Mouse (Mus musculus) spleen, postnatal 14 days (tissue): ENCODE measurements around the gene Chek2.
"Not testable (repeated sequence)": the region's sequence is repeated elsewhere in the genome, so short reads cannot be mapped to it uniquely, and the experiment has no call there.

ENCODE experiments used
- DNase-seq, 2 experiments: peaks; one replicate each; pipeline ENCODE4 v3.0.0; 2021 to 2022; ENCODE audit warnings: low spot score in 2 of 2

The Chek2 gene

DNA sequence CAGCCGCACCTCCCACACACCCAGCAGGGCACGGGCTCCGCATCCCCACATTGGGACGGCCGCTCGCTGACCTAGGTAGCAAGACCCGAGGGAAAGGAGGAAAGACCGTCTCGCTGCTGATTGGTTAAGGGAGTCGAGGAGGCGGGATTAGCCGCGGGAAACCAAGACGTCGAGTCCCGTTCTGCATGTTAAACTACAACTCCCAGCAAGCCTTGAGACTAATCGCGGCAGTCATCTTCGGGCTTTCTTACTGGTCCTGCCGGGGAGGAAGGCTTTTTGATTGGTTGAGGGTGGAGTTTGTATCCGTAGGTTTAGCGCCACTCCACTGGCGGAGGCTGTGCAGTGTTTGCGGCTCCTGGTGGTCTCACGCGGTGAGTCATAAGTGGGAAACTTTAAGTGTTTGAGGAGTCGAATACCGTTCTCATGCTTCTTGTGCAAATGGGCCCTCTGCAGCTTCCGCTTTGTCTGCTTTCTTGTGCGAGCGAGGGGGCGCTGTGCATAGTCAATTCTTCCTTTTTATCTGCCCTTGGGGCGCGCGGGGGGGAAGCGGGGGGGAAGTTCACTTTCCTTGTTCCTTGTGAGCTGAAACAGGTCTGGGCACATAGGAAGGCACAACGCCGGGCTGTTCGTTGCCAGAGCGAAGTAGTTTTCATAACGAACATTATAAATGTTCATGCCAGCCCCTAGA, at the start of gene Chek2, which contains the start of gene Hscb:
Gene Chek2, plus strand, starts transcription at position 302 of the 688 bp plus-strand sequence.
Gene Hscb, minus strand, starts transcription at position 100 of the 688 bp plus-strand sequence.
- peak; percentile 94 to 95 for DNase-seq

DNA sequence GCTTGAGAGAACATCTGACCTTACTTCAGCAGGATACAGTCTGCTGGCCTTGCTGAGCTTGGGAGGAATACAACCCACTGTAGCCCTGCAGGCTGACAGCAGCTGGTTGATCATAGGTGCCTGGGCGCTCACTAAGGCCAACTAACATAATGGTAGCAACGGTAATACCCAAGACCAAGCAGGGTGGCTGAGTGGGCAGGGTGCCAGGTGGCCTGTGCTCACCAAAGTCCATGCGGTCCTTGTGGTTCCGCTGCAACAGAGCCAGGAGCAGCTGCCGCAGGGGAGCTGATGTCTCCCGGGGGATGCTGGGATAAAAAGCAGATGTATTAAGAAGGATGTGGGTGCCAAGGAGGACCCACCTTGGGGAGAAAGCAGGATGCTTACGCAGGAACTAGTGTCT, 45.4 kb upstream of the Chek2 start:
- no peak for DNase-seq

DNA sequence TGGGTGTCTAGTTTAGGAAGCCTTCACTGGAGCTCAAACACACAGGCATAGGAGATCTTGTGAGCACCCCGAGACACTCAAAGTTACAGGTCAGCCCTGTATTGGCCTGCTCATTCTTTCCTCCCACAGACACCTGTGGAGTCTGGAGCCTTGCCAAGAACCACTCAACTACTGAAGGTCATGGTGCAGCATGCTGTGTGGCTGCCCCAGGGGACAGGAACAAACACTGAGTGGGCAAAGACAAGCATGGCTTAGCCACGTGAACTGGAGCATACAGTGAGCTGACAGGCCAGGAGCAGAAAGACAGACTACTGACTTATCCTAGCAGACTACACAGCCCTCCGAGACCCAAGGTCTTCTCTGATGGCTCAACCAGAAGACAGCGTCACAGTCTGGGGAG, 42.1 kb upstream of the Chek2 start:
- DNase-seq: no peak

DNA sequence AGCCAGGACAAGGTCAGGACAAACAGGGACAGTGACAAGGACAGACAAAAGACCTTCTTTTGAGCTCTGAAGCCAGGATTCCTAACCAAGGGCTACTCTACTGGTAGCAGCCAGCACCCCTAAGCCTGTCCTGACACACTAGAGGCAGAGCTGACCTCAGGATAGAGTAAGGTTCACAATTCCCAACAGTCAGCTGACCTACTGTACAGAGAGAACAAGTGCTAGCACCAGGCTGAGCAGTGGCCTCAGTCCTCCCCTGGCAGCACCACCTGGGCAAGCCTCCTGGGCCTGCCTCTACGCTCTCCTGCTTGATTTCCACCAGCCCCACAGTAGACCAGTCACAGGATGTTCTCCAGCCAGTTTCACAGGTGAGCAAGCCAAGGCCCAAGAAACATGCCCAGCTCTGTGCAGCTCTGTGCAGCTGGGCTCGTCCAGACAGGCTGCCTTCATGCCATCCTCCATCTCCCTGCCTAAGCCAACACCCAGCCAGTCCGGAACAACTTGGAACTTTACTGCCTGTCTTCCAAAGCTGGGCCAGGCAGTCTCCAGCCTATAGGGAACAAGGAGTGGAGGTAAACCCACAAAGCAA, 38.6 kb upstream of the Chek2 start:
- DNase-seq: no peak

- DNase-seq: no peak
Measured at GRCm38 (mm10) chr5:110802186-110802585, 37.6 kb upstream of the Chek2 start.

DNA sequence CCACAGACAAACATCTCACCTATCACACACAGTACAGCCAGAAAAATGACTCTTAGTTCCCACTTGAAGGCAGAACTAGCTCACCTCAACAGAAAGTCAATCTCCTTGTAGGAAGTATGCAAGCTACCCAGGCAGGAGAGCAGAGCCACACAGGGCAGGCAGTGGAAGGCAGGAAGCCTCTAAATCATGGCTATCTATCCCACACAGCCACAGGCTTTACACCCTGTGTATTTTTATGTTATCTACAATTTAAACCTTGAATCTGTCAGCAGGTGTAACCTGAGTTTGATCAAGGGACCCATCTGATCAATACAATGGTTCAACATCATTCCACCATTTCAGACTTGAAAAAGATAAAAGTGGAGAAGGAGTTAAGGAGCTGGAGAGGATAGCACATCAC, 37.0 kb upstream of the Chek2 start:
- no peak for DNase-seq

- no peak for DNase-seq
Measured at GRCm38 (mm10) chr5:110804012-110804743, 35.6 kb upstream of the Chek2 start.

GRCm38 (mm10) chr5:110806154-110806553, 33.6 kb upstream of the Chek2 start:
- DNase-seq: no peak

DNA sequence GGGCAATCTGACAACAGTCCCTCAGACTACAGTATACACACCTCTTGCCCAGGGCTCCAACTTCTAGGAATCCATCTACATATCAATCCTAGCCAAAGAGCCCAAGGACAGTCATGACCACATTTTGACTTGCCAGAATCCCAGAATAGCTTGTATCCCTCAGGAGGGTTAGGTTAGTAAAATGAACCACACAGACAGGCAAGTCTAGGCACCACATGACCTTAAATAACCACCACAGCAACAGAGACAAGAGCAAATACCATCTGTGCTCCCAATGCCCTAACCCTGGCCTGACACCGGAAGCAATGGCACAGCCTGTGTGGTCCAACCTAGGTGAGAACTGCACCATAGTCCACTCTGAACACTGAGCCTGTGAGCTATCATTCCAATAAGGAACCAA, 33.1 kb upstream of the Chek2 start:
- no peak for DNase-seq

DNA sequence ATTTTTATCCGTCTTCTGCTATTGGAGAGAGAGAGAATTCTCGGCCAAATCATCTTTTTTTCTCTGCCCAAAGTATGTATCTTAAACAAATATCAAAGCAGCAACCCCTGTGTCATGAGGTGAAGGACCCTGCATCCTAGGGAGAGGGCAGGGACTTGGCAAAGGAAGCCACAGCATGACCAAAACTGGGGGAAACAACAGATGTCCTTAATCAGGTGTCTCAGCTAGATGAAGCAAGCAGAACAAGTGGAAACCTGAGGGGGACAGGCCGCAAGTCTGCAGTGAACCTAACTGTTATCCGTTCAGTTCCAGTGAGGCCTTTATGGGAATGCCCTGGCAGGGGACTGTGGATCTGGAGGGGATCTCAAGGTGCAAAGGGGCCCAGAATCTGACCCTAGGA, 32.3 kb upstream of the Chek2 start:
- no peak for DNase-seq

- DNase-seq: peak; percentile 62 to 76
Measured at GRCm38 (mm10) chr5:110808061-110808631, 31.6 kb upstream of the Chek2 start.

DNA sequence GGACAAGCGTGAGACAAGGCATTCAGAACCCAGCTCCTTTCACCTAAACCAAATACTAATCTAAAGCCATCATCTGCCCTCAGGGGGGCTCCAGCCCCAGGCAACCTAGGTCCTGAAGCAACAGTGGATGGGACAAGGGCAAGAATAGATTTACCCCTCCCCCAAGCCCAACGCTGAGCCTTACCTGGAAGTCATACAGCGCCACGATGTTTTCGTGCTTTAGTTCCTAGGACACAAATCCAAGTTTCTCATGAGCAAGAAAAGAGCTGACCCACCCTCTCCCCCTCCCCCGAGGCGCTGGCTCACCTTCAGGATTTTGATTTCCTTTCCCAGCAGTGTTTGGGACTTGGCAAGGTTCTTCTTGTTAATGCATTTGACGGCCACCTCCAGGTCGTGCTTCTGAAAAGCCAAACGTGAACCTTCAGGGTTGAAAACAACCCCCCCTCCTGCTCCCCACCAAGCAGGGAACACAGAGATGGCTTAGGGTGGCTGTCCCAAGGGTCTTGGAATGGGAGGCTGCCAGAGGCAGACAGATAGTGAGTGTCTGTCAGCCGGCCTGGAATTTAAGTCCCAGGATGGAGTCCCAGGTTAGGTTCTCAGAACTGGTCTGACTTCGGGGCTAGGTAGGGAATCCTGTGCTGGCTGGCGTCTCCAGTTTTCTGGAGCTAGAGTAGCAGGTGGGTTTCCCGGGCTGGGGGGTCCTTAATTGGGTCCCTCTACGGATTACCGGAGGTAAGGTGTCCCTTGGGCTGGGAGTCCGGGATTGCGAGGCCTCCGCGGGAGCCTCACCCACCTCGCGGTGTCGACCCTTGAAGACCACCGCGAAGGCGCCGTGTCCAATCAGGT, 30.7 kb upstream of the Chek2 start:
- DNase-seq: peak in 1 of 2 experiments; percentile 17

DNA sequence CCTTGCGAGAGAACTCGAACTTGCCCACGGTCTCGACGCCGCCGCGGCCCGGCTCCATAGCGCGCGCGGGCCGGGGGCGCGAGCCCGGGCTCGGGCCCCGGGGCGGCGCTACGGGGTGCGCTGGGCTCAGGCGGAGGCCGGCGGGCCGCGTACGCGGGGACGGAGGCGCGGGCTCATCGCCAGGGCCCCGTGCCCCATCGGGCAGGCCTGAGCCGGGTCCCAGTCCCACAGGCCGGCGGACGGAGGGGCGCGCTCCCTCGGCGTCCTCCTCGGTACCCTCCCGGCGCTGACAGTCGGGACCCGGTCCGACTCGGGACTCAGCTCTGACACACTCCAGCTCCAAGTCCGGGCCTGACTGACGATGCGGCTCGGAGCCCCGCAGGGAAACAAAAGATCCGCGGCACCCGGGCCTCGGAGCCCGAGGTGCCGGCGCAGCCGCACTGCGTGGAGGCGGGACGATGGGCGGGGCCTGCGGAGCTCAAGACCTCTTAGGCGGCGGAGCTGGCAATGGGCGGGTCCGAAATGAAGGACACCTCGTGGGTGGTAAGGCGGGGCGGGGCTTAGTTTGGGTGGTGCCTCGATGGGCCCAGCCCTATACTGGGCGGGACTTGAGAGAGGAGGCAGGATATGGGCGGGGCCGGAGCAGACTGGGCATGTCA, 30.0 kb upstream of the Chek2 start, which contains the start of gene Ulk1:
Gene Ulk1, minus strand, starts transcription at position 431 of the 659 bp plus-strand sequence.
- peak; percentile 100 for DNase-seq

GRCm38 (mm10) chr5:110824421-110824820, 15.4 kb upstream of the Chek2 start:
- no peak for DNase-seq

- DNase-seq: no peak
Measured at GRCm38 (mm10) chr5:110826781-110827495, 12.8 kb upstream of the Chek2 start.

DNA sequence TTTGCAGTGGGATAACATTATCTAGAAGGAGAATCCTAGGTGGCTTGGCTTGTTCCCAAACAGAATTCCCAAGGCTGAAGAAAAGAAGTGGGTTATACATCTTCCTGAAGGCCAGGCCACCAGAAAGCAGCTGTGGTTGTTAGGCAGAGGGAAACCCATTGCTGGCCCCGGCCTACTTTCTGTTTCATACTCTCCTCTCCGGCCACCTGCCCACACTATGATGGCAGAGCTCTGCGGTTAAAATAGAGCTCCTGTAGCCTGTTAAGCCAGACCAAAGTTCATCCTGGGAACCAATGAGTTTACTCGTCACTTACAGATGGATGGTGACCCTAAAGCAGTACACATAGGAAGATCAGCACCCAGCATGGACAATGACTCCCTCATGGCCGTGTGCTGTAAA, 12.2 kb upstream of the Chek2 start:
- no peak for DNase-seq

DNA sequence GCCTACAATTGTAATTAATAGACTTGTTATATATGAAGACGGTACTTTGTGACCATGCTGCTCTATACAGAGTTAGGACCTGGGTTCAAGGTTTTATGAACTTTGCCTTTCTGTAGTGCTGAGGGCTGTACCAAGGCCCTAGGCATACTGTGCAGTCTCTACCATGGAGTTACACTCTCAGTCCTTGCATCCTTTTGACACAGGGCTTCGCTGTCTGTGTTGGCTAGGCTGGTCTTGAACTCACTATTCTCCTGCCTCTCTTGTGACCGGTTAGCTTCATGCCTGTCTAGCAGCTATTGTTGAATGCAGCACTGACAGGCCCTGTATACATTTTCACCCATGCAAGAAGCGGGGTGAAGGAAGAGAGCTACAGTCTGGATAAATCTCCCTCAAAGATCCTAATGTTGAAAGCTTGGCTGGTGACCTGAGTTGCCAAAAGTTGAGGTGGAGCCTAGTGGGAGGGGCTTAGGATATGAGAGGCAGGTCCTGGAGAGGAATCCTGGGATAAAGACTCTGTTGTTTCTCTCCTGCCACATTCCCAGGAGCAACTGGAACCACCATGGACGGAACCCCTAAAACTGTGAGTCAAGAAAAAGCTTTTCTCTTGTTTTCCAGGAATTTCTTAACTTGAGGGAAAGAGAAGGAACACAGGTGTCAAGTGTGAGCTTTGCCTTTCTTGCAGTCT, 8.6 kb upstream of the Chek2 start:
- DNase-seq: no peak

GRCm38 (mm10) chr5:110835959-110836358, 3.8 kb upstream of the Chek2 start:
- peak; percentile 57 to 60 for DNase-seq

DNA sequence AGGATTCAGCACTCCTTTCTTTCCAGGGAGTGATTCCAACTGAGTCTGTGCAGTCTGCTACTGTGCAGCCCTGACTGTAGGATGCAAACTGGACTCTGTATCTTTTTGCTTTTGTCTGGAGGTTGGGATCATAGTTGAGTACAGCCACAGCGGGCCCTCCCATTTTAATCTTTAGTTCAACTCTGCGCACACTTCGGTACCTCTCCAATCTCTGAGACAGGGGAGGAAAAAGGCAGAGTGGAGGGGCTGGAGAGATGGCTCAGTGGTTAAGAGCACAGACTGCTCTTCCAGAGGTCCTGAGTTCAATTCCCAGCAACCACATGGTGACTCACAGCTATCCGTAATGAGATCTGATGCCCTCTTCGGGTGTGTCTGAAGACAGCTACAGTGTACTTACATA, 1.8 kb upstream of the Chek2 start:
- not testable (repeated sequence) for DNase-seq
